Mouse (Mus musculus): ENCODE results near the gene Commd1.
A peak's percentile ranks its signal among the peaks of the same experiment; 100 is the strongest.

Gene Commd1

GRCm38 (mm10) chr11:22990393-22991126, 8.4 kb upstream of the Commd1 start, which contains the start of gene Cct4:
Gene Cct4 (plus strand): TSS chr11:22990519.
- peak; percentile 92 for DNase-seq (ENCODE audit: low read depth, low spot score)

- no peak for DNase-seq (ENCODE audit: low read depth, low spot score)
These were observed 7.6 kb upstream of the Commd1 start for GRCm38 (mm10) chr11:22989786-22990185.

GRCm38 (mm10) chr11:22987357-22987756, 5.2 kb upstream of the Commd1 start:
- peak; percentile 33 for DNase-seq (ENCODE audit: low read depth, low spot score)

- DNase-seq (ENCODE audit: low read depth, low spot score), result no peak
These were observed 3.3 kb upstream of the Commd1 start for GRCm38 (mm10) chr11:22985510-22985909.

- DNase-seq (ENCODE audit: low read depth, low spot score), result no peak
These were observed 664 bp upstream of the Commd1 start for GRCm38 (mm10) chr11:22982846-22983245.

- no peak for DNase-seq (ENCODE audit: low read depth, low spot score)
These were observed 635 bp downstream of the Commd1 start for GRCm38 (mm10) chr11:22981543-22981950.

GRCm38 (mm10) chr11:22981041-22981440, 1.1 kb downstream of the Commd1 start:
- no peak for DNase-seq (ENCODE audit: low read depth, low spot score)

- no peak for DNase-seq (ENCODE audit: low read depth, low spot score)
These were observed 3.0 kb downstream of the Commd1 start for GRCm38 (mm10) chr11:22979221-22979620.

GRCm38 (mm10) chr11:22978711-22979110, 3.5 kb downstream of the Commd1 start:
- DNase-seq (ENCODE audit: low read depth, low spot score), result no peak

- DNase-seq (ENCODE audit: low read depth, low spot score), result no peak
These were observed 4.0 kb downstream of the Commd1 start for GRCm38 (mm10) chr11:22978215-22978614.

GRCm38 (mm10) chr11:22973599-22973998, 8.6 kb downstream of the Commd1 start:
- no peak for DNase-seq (ENCODE audit: low read depth, low spot score)

GRCm38 (mm10) chr11:22972746-22973526, 9.2 kb downstream of the Commd1 start:
- peak; percentile 84 for DNase-seq (ENCODE audit: low read depth, low spot score)

- peak; percentile 55 for DNase-seq (ENCODE audit: low read depth, low spot score)
These were observed 10.1 kb downstream of the Commd1 start, which contains the start of gene Zrsr1 for GRCm38 (mm10) chr11:22971835-22972709. Gene Zrsr1 (plus strand): TSS chr11:22972005.

- DNase-seq (ENCODE audit: low read depth, low spot score), result no peak
These were observed 11.6 kb downstream of the Commd1 start for GRCm38 (mm10) chr11:22970546-22970945.

GRCm38 (mm10) chr11:22969486-22969885, 12.7 kb downstream of the Commd1 start:
- DNase-seq (ENCODE audit: low read depth, low spot score), result no peak

- no peak for DNase-seq (ENCODE audit: low read depth, low spot score)
These were observed 16.7 kb downstream of the Commd1 start for GRCm38 (mm10) chr11:22965503-22965902.

- no peak for DNase-seq (ENCODE audit: low read depth, low spot score)
These were observed 17.8 kb downstream of the Commd1 start for GRCm38 (mm10) chr11:22964401-22964800.

GRCm38 (mm10) chr11:22962101-22962500, 20.1 kb downstream of the Commd1 start:
- no peak for DNase-seq (ENCODE audit: low read depth, low spot score)

- no peak for DNase-seq (ENCODE audit: low read depth, low spot score)
These were observed 24.3 kb downstream of the Commd1 start for GRCm38 (mm10) chr11:22957791-22958374.

GRCm38 (mm10) chr11:22956830-22957229, 25.4 kb downstream of the Commd1 start:
- DNase-seq (ENCODE audit: low read depth, low spot score), result peak; percentile 47

GRCm38 (mm10) chr11:22956346-22956745, 25.8 kb downstream of the Commd1 start:
- DNase-seq (ENCODE audit: low read depth, low spot score), result no peak
